7 mouse cellular contexts compared by ENCODE assay signal in genomic region chr17:37196845-37197724, GRCm38 (mm10). TPM values are rescaled to one million over a fixed set of nuclear protein-coding genes. Genes with fewer than 3 reads are reported as not detected.
A peak's percentile ranks its signal among the peaks of the same experiment; 100 is the strongest.
DNase-seq lines count a peak whose midpoint lies in the region; ATAC-seq and TF ChIP-seq lines count a peak whose summit lies in the region.

No protein-coding gene starts in this region.

- 1% methylated on average over 77 of the region's 77 CpGs for WGBS in heart, embryonic 14.5 days
- under 1% methylated on average over 73 of the region's 77 CpGs for WGBS in midbrain, postnatal 0 days

- ATAC-seq in heart, embryonic 14.5 days (ENCODE audit: insufficient number of reproducible peaks, insufficient read depth, low FRiP score, low read depth): peak; percentile 21; the same call in 1 of the 2 replicates
- ATAC-seq in midbrain, postnatal 0 days (ENCODE audit: low FRiP score): peak; percentile 90

- H3K36me3 ChIP-seq in heart, embryonic 14.5 days (ENCODE audit: control insufficient read depth, insufficient read depth, low read length): no peaks in the 10 kb centered on the region
- H3K36me3 ChIP-seq in midbrain, postnatal 0 days (ENCODE audit: insufficient read depth, low read length): no peaks in the 10 kb centered on the region

- H3K4me2 ChIP-seq in heart, embryonic 14.5 days (ENCODE audit: low read length): peak overlapping the region; percentile 88
- H3K4me2 ChIP-seq in midbrain, postnatal 0 days (ENCODE audit: low read depth, low read length, poor library complexity, severe bottlenecking): peak overlapping the region; percentile 89

- peaks cover 52% of the 10 kb centered on the region for H3K27me3 ChIP-seq in heart, embryonic 14.5 days (ENCODE audit: control insufficient read depth, insufficient read depth, low read length)
- peaks cover 3% of the 10 kb centered on the region; the same call in 1 of the 2 replicates for H3K27me3 ChIP-seq in midbrain, postnatal 0 days (ENCODE audit: insufficient read depth, low read length)

- peak overlapping the region; percentile 39 to 46 for H3K4me3 ChIP-seq in heart, embryonic 14.5 days (ENCODE audit: control insufficient read depth in 1 of 2, insufficient read depth in 1 of 2, low read depth in 1 of 2, low read length in 2 of 2)
- H3K4me3 ChIP-seq in midbrain, postnatal 0 days (ENCODE audit: low read depth, low read length): peak overlapping the region; percentile 67

- TF ChIP-seq CTCF in midbrain, postnatal 0 days (IDR thresholded peaks at IDR 0.05): peak; percentile 25; the same call in 1 of the 2 replicates

- peak overlapping the region; percentile 13; the same call in 1 of the 2 replicates for H3K9ac ChIP-seq in heart, embryonic 14.5 days (ENCODE audit: low read length)
- peak overlapping the region; percentile 61 for H3K9ac ChIP-seq in midbrain, postnatal 0 days (replicated peaks; ENCODE audit: low read length, poor library complexity, severe bottlenecking)

- peak; percentile 2 for DNase-seq in ovary, postnatal 10 days (ENCODE audit: low spot score)
- no peak for DNase-seq in ovary, postnatal 14 days (ENCODE audit: low spot score)
- DNase-seq in embryo, embryonic 11.5 days (ENCODE audit: low read depth, low spot score): peak; percentile 32
- peak; percentile 18 to 39 for DNase-seq in left cerebral cortex, adult 8-10 months (ENCODE audit: low spot score in 2 of 2)
- peak; percentile 49 for DNase-seq in midbrain, postnatal 0 days (ENCODE audit: low spot score)
- DNase-seq in T-cell, adult 2 months (ENCODE audit: low spot score): no peak

- H3K27ac ChIP-seq in heart, embryonic 14.5 days (replicated peaks in 1 of 2; ENCODE audit: control insufficient read depth in 1 of 2, insufficient read depth in 1 of 2, low read depth in 2 of 2, low read length in 2 of 2): no peak overlapping the region
- peak overlapping the region; percentile 77 for H3K27ac ChIP-seq in midbrain, postnatal 0 days (ENCODE audit: low read depth, low read length)

- H3K9me3 ChIP-seq in heart, embryonic 14.5 days (ENCODE audit: control insufficient read depth, low read length): no peaks in the 10 kb centered on the region
- H3K9me3 ChIP-seq in midbrain, postnatal 0 days (ENCODE audit: low read length): no peaks in the 10 kb centered on the region

- peaks cover 0 to 11% of the 10 kb centered on the region in 2 experiments; a peak in 2 of 4 replicates for H3K4me1 ChIP-seq in heart, embryonic 14.5 days (ENCODE audit: control insufficient read depth in 2 of 2, insufficient read depth in 2 of 2, low read length in 2 of 2)
- no peaks in the 10 kb centered on the region for H3K4me1 ChIP-seq in midbrain, postnatal 0 days (ENCODE audit: insufficient read depth, low read length)

RNA-seq across cellular contexts. Expression of gene Ubd, which starts 3.4 kb away (rescaled TPM):
- not detected in 2 replicates for polyA plus RNA-seq in heart, embryonic 14.5 days (2014; fragmentation: Nextera tagmentation; extraction: Ambion mirVana)
- not detected for total RNA-seq in left cerebral cortex, adult 8-10 months (2022)
- not detected in 2 replicates for total RNA-seq in midbrain, postnatal 0 days (2014; rRNA removed)
- polyA plus RNA-seq in midbrain, postnatal 0 days (2015; fragmentation: Nextera tagmentation; extraction: Ambion mirVana): not detected in 2 replicates

RNA-seq across cellular contexts. Expression of gene Olfr94, which starts 3.7 kb away (rescaled TPM):
- polyA plus RNA-seq in heart, embryonic 14.5 days (2014; fragmentation: Nextera tagmentation; extraction: Ambion mirVana): not detected in 2 replicates
- total RNA-seq in left cerebral cortex, adult 8-10 months (2022): not detected
- total RNA-seq in midbrain, postnatal 0 days (2014; rRNA removed): not detected in 2 replicates
- not detected in 2 replicates for polyA plus RNA-seq in midbrain, postnatal 0 days (2015; fragmentation: Nextera tagmentation; extraction: Ambion mirVana)

RNA-seq across cellular contexts. Expression of gene Olfr95, which starts 15.8 kb away (rescaled TPM):
- polyA plus RNA-seq in heart, embryonic 14.5 days (2014; fragmentation: Nextera tagmentation; extraction: Ambion mirVana): not detected in 2 replicates
- not detected for total RNA-seq in left cerebral cortex, adult 8-10 months (2022)
- total RNA-seq in midbrain, postnatal 0 days (2014; rRNA removed): not detected in 2 replicates
- polyA plus RNA-seq in midbrain, postnatal 0 days (2015; fragmentation: Nextera tagmentation; extraction: Ambion mirVana): 0.02 TPM in 1 of 2 replicates, not detected in the other

RNA-seq across cellular contexts. Expression of gene Olfr96, which starts 22.9 kb away (rescaled TPM):
- not detected in 2 replicates for polyA plus RNA-seq in heart, embryonic 14.5 days (2014; fragmentation: Nextera tagmentation; extraction: Ambion mirVana)
- total RNA-seq in left cerebral cortex, adult 8-10 months (2022): not detected
- not detected in 2 replicates for total RNA-seq in midbrain, postnatal 0 days (2014; rRNA removed)
- polyA plus RNA-seq in midbrain, postnatal 0 days (2015; fragmentation: Nextera tagmentation; extraction: Ambion mirVana): not detected in 2 replicates

RNA-seq across cellular contexts. Expression of gene Olfr93, which starts 35.8 kb away (rescaled TPM):
- not detected in 2 replicates for polyA plus RNA-seq in heart, embryonic 14.5 days (2014; fragmentation: Nextera tagmentation; extraction: Ambion mirVana)
- not detected for total RNA-seq in left cerebral cortex, adult 8-10 months (2022)
- total RNA-seq in midbrain, postnatal 0 days (2014; rRNA removed): not detected in 2 replicates
- polyA plus RNA-seq in midbrain, postnatal 0 days (2015; fragmentation: Nextera tagmentation; extraction: Ambion mirVana): not detected in 2 replicates

Comparison
In these comparisons a context has a peak if more than half of its experiments do, and no peak if none do; other contexts are left out.
1. DNase-seq: peak in ovary, postnatal 10 days (single experiment), embryo, embryonic 11.5 days (single experiment), left cerebral cortex, adult 8-10 months (2 of 2) and midbrain, postnatal 0 days (single experiment); none in ovary, postnatal 14 days (single experiment) and T-cell, adult 2 months (single experiment).